Mouse (Mus musculus) E14TG2a.4 (cell line): ENCODE data around the gene Plbd1.

Experiments
- CTCF ChIP-seq: conservative IDR thresholded peaks from 2 replicates; pipeline ENCODE4 v1.5.1; 2014; ENCODE audit warnings: low read length
- NANOG ChIP-seq: IDR thresholded peaks from 2 replicates; pipeline ENCODE4 v1.6.1; 2014; ENCODE audit warnings: borderline replicate concordance, low read length, mixed read lengths
- POU5F1 ChIP-seq: IDR thresholded peaks from 2 replicates; pipeline ENCODE4 v1.6.1; 2014; ENCODE audit warnings: low read length, borderline replicate concordance

GRCm38 (mm10) chr6:136614156-136614555 lies 47.6 kb downstream of the Plbd1 start:
- no peak for TF ChIP-seq CTCF
- TF ChIP-seq NANOG: no peak
- TF ChIP-seq POU5F1: no peak
